Mouse (Mus musculus): Measurements from ENCODE around the gene Lrrc52.

GRCm38 (mm10) chr1:167497991-167498390 lies 31.4 kb upstream of the Lrrc52 start:
- no peak for TF ChIP-seq CTCF (IDR thresholded peaks at IDR 0.05; ENCODE audit: borderline replicate concordance, extremely low read depth, insufficient read depth, insufficient read length)
- no peak for TF ChIP-seq POLR2A (IDR thresholded peaks at IDR 0.05; ENCODE audit: borderline replicate concordance, extremely low read depth, insufficient read depth, insufficient read length, poor library complexity, severe bottlenecking)

Data from brain, embryonic 14.5 days (tissue).